Mouse (Mus musculus): ENCODE data around the gene Lrrtm4. TPM values are rescaled to one million over a fixed set of nuclear protein-coding genes. Genes with fewer than 3 reads are reported as not detected.

Lrrtm4 gene
- polyA plus RNA-seq, 1 experiment from 2014 or later = 3.7 TPM

DNA sequence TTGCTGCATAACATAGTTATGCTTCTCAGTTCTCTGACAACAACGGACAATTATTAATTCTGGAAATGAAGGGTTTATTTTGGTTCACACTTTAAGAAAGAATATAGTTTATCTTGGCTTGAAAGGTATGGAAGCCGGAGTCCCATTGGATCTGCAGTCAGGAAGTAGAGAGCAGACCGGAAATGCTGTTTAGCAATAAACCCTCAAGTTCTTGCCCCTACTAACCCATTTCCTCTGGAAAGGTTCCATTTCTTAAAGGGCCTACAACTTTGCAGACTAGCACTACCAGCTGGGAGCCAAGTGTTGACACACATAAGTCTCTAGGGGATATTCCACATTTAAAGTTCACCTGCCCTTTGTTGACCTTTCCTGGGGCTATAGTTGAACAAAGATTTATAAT lies 309.7 kb downstream of the Lrrtm4 start:
- H3K9me3 ChIP-seq (replicated peaks) = 0 out of 2 replicates have a peak, but pooled peaks cover 3% of the 10 kb centered on the region
- no peak overlapping the region for H3K9ac ChIP-seq
- no peaks in the 10 kb centered on the region for H3K36me3 ChIP-seq
- H3K4me1 ChIP-seq = no peaks in the 10 kb centered on the region
- no peak overlapping the region for H3K4me2 ChIP-seq (replicated peaks)
- 76% methylated on average over 3 of the region's 3 CpGs for WGBS
- ATAC-seq (ENCODE audit: insufficient number of reproducible peaks, low FRiP score, low TSS enrichment, low read depth) = no peak
- H3K27ac ChIP-seq (replicated peaks) = no peak overlapping the region
- H3K4me3 ChIP-seq (replicated peaks) = no peak overlapping the region
- no peaks in the 10 kb centered on the region for H3K27me3 ChIP-seq

- ATAC-seq (ENCODE audit: insufficient number of reproducible peaks, low FRiP score, low TSS enrichment, low read depth) = no peak
- no peaks in the 10 kb centered on the region for H3K9me3 ChIP-seq (replicated peaks)
- H3K27me3 ChIP-seq = no peaks in the 10 kb centered on the region
- WGBS = 77% methylated on average over 3 of the region's 3 CpGs
- no peak overlapping the region for H3K4me2 ChIP-seq (replicated peaks)
- H3K36me3 ChIP-seq = no peaks in the 10 kb centered on the region
- H3K4me1 ChIP-seq = no peaks in the 10 kb centered on the region
- H3K27ac ChIP-seq (replicated peaks) = no peak overlapping the region
- H3K4me3 ChIP-seq (replicated peaks) = no peak overlapping the region
- no peak overlapping the region for H3K9ac ChIP-seq
These were observed 313.1 kb downstream of the Lrrtm4 start for GRCm38 (mm10) chr6:80331751-80332150.

- ATAC-seq (ENCODE audit: insufficient number of reproducible peaks, low FRiP score, low TSS enrichment, low read depth) = no peak
These were observed 333.6 kb downstream of the Lrrtm4 start for GRCm38 (mm10) chr6:80352307-80352706.

DNA sequence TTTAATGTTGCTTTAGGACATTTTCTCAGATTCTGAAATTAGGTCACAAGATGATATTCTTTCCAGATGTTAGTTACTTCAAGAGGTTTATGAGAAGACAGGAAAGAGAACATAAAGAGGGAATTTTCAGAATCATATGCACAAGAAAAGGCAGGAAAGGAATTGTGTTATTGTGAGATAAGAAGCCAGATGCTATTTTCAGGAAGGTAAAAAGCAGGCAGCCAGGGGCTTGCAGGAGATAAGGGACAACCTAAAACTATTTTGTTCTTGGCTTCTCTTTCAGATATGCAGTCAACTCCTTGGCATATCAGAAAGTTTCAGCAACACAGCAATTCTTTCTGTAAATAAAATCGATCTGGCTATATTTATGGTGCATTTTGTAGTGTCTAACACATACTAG lies 338.4 kb downstream of the Lrrtm4 start:
- no peak for ATAC-seq (ENCODE audit: insufficient number of reproducible peaks, low FRiP score, low TSS enrichment, low read depth)
- H3K36me3 ChIP-seq = no peaks in the 10 kb centered on the region

More at GRCm38 (mm10) chr6:80352307-80352706, 333.6 kb downstream of the Lrrtm4 start:
- Histone ChIP-seq H3K27ac (replicated peaks) (no peak overlapping the region), H3K4me3 (replicated peaks) (no peak overlapping the region), H3K9ac (no peak overlapping the region), H3K4me1 (no peaks in the 10 kb centered on the region), H3K27me3 (no peaks in the 10 kb centered on the region), H3K4me2 (replicated peaks) (no peak overlapping the region), H3K9me3 (replicated peaks) (no peaks in the 10 kb centered on the region), H3K36me3 (no peaks in the 10 kb centered on the region)
- 54% methylated on average over 1 of the region's 1 CpGs for WGBS

GRCm38 (mm10) chr6:80363593-80363992 lies 344.9 kb downstream of the Lrrtm4 start:
- H3K36me3 ChIP-seq = no peaks in the 10 kb centered on the region
- no peaks in the 10 kb centered on the region for H3K27me3 ChIP-seq
- no peak overlapping the region for H3K4me3 ChIP-seq (replicated peaks)
- H3K4me2 ChIP-seq (replicated peaks) = no peak overlapping the region
- no peaks in the 10 kb centered on the region for H3K4me1 ChIP-seq
- H3K9ac ChIP-seq = no peak overlapping the region
- H3K9me3 ChIP-seq (replicated peaks) = no peaks in the 10 kb centered on the region
- H3K27ac ChIP-seq (replicated peaks) = no peak overlapping the region
- no peak for ATAC-seq (ENCODE audit: insufficient number of reproducible peaks, low FRiP score, low TSS enrichment, low read depth)

More for the DNA sequence above, 338.4 kb downstream of the Lrrtm4 start:
- Histone ChIP-seq H3K27me3 (no peaks in the 10 kb centered on the region), H3K9me3 (replicated peaks) (no peaks in the 10 kb centered on the region), H3K4me2 (replicated peaks) (no peak overlapping the region), H3K9ac (no peak overlapping the region), H3K4me3 (replicated peaks) (no peak overlapping the region), H3K4me1 (no peaks in the 10 kb centered on the region), H3K27ac (replicated peaks) (no peak overlapping the region)
- WGBS = 80% methylated on average over 1 of the region's 1 CpGs

DNA sequence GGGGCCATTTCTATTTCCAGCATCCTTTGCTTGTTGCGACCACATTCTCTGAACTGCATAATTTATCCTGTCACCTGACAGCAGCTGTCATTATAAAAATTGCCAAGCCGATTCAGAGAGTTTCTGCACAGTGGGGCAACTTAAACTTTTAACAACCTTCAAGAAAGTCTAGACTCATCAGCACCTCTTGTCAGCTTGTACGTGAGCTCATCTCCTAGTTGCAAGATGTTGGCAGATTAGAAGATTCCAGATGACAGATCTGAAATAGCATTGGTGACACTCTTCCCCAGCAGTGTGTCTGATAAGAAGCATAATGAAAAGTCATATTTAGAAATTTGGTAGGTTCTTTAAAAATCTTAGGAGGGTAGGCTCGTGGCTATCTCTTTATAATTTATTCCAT lies 347.9 kb downstream of the Lrrtm4 start:
- no peak overlapping the region for H3K4me2 ChIP-seq (replicated peaks)
- H3K9ac ChIP-seq = no peak overlapping the region
- H3K4me1 ChIP-seq = no peaks in the 10 kb centered on the region
- H3K27ac ChIP-seq (replicated peaks) = no peak overlapping the region
- H3K9me3 ChIP-seq (replicated peaks) = no peaks in the 10 kb centered on the region
- no peaks in the 10 kb centered on the region for H3K27me3 ChIP-seq
- no peak overlapping the region for H3K4me3 ChIP-seq (replicated peaks)
- WGBS = 68% methylated on average over 4 of the region's 4 CpGs
- ATAC-seq (ENCODE audit: insufficient number of reproducible peaks, low FRiP score, low TSS enrichment, low read depth) = no peak
- no peaks in the 10 kb centered on the region for H3K36me3 ChIP-seq

DNA sequence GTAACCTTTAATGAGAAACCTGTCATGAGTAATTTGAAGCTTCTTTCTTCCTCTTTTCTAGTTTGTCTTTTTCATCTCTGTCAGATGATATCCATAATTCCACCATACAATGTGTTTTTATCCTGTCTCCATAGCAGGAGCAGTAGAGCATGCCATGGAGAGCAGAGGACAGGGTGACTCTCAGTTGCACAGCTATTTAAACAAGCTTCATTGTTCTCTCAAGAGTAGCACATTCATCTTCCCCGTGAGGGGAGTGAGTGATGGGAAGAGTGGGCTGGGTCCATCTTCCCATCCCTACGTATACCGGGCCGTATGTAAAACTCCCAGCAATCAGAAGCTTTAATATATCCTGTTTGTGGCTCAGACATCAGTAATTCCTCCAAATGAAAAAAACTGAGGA lies 370.9 kb downstream of the Lrrtm4 start:
- H3K36me3 ChIP-seq = no peaks in the 10 kb centered on the region
- H3K27ac ChIP-seq (replicated peaks) = no peak overlapping the region
- H3K4me1 ChIP-seq = no peaks in the 10 kb centered on the region
- no peaks in the 10 kb centered on the region for H3K9me3 ChIP-seq (replicated peaks)
- H3K9ac ChIP-seq = no peak overlapping the region
- WGBS = 65% methylated on average over 4 of the region's 4 CpGs
- no peak overlapping the region for H3K4me2 ChIP-seq (replicated peaks)
- no peak overlapping the region for H3K4me3 ChIP-seq (replicated peaks)
- no peaks in the 10 kb centered on the region for H3K27me3 ChIP-seq
- ATAC-seq (ENCODE audit: insufficient number of reproducible peaks, low FRiP score, low TSS enrichment, low read depth) = no peak

DNA sequence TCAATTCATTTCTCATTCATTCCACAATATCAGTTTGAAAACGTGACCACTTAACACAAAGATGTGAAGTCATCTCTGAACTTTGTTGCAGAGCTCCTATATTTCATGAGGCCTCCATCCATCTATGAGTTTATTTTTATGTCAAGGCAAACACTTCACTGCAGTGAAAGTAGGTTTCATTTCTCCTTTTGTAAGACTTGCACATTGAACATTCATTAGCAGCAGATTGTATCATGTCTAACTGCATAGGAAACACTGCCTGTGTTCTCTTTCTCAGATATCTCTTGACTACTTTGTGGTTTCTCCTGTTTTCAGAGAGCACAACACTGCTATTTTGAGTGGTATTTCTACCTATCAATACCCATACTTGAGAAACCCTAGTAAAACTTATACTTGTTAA lies 388.1 kb downstream of the Lrrtm4 start:
- H3K27ac ChIP-seq (replicated peaks) = no peak overlapping the region
- no peaks in the 10 kb centered on the region for H3K36me3 ChIP-seq
- H3K4me3 ChIP-seq (replicated peaks) = no peak overlapping the region
- WGBS = 71% methylated on average over 1 of the region's 1 CpGs
- ATAC-seq (ENCODE audit: insufficient number of reproducible peaks, low FRiP score, low TSS enrichment, low read depth) = no peak
- H3K4me2 ChIP-seq (replicated peaks) = no peak overlapping the region
- H3K4me1 ChIP-seq = no peaks in the 10 kb centered on the region
- H3K9ac ChIP-seq = no peak overlapping the region
- no peaks in the 10 kb centered on the region for H3K27me3 ChIP-seq
- H3K9me3 ChIP-seq (replicated peaks) = no peaks in the 10 kb centered on the region

DNA sequence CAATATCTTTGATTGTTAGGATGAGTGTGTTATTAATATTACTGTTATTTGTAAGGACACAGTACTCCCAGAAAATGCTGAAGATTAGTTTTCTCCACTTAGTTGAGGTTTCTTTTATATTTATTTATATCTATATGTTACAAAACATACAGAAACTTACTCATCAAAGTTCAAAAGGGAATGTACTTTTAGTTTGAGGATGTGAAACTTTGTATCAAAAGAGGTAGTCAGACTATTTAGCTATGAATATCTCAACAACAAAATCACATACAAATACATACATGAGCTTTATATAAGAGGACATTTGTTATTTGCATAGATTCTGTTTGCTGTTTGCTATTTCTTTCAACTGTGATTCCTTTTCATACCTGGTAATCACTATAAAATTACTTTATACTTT lies 421.5 kb downstream of the Lrrtm4 start:
- H3K36me3 ChIP-seq = no peaks in the 10 kb centered on the region
- no peak overlapping the region for H3K4me3 ChIP-seq (replicated peaks)
- no peaks in the 10 kb centered on the region for H3K9me3 ChIP-seq (replicated peaks)
- ATAC-seq (ENCODE audit: insufficient number of reproducible peaks, low FRiP score, low TSS enrichment, low read depth) = no peak
- no peak overlapping the region for H3K27ac ChIP-seq (replicated peaks)
- no peaks in the 10 kb centered on the region for H3K27me3 ChIP-seq
- no peak overlapping the region for H3K9ac ChIP-seq
- H3K4me1 ChIP-seq = no peaks in the 10 kb centered on the region
- no peak overlapping the region for H3K4me2 ChIP-seq (replicated peaks)

- ATAC-seq (ENCODE audit: insufficient number of reproducible peaks, low FRiP score, low TSS enrichment, low read depth) = no peak
These were observed 451.9 kb downstream of the Lrrtm4 start for GRCm38 (mm10) chr6:80470546-80470945.

DNA sequence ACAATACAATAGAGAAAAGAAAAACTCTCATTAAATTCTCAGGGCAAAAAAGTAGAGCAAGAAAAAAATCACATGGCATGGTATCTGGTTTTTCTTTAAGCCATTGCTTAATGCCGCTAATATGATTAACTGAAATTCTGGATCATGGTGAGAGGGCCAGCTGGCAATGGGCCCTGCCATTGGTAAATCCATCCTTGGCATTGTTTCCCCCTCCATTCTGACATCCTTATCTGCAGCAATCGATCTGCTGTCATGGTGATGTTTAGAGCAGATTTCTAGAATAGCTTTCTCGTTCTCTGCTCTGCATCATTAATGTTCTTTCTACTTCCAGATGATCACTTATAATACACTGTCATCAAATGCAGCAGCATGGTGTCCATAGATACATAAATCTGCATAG lies 457.5 kb downstream of the Lrrtm4 start:
- Histone ChIP-seq H3K9me3 (replicated peaks) (no peaks in the 10 kb centered on the region), H3K9ac (no peak overlapping the region), H3K36me3 (no peaks in the 10 kb centered on the region), H3K4me3 (replicated peaks) (no peak overlapping the region), H3K27me3 (no peaks in the 10 kb centered on the region), H3K4me1 (no peaks in the 10 kb centered on the region), H3K4me2 (replicated peaks) (no peak overlapping the region), H3K27ac (replicated peaks) (no peak overlapping the region)
- no peak for ATAC-seq (ENCODE audit: insufficient number of reproducible peaks, low FRiP score, low TSS enrichment, low read depth)
- WGBS = 67% methylated on average over 3 of the region's 3 CpGs

More at GRCm38 (mm10) chr6:80470546-80470945, 451.9 kb downstream of the Lrrtm4 start:
- Histone ChIP-seq H3K27me3 (no peaks in the 10 kb centered on the region), H3K9ac (no peak overlapping the region), H3K36me3 (no peaks in the 10 kb centered on the region), H3K9me3 (replicated peaks) (no peaks in the 10 kb centered on the region), H3K4me3 (replicated peaks) (no peak overlapping the region), H3K4me2 (replicated peaks) (no peak overlapping the region), H3K27ac (replicated peaks) (no peak overlapping the region), H3K4me1 (no peaks in the 10 kb centered on the region)
- 55% methylated on average over 4 of the region's 4 CpGs for WGBS

DNA sequence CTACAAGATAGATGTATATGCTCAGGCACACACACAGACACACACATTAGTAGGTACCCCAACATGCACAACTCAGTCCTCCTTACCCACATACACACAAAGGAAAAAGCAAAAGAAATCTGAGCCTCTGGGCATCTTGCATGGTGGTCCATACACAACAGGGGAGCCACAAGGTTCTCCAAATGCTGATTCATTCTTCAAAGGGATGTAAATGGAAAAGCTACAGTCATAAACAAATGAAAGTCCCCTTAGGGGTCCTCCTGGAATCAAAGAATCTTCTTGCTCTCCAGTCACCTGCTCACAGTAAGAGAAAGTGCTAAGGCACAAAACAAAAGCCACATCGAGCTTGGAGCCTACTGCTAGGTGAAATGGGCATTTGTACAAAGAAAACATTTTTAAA lies 526.3 kb downstream of the Lrrtm4 start:
- Histone ChIP-seq H3K9me3 (replicated peaks) (no peaks in the 10 kb centered on the region), H3K4me3 (replicated peaks) (no peak overlapping the region), H3K36me3 (no peaks in the 10 kb centered on the region), H3K4me2 (replicated peaks) (no peak overlapping the region), H3K4me1 (no peaks in the 10 kb centered on the region), H3K9ac (no peak overlapping the region), H3K27ac (replicated peaks) (no peak overlapping the region), H3K27me3 (no peaks in the 10 kb centered on the region)
- WGBS = 12% methylated on average over 1 of the region's 1 CpGs
- no peak for ATAC-seq (ENCODE audit: insufficient number of reproducible peaks, low FRiP score, low TSS enrichment, low read depth)

Data from embryonic facial prominence, embryonic 15.5 days (tissue).